Mouse (Mus musculus) spleen, adult 2 months (tissue): ENCODE measurements around the gene Hoxb6. TPM values are rescaled to one million over a fixed set of nuclear protein-coding genes. Genes with fewer than 3 reads are reported as not detected.

Experiments
- DNase-seq, 2 experiments: peaks; one replicate each; pipeline versions ENCODE4 v3.0.0 to v3.0.0-alpha.2; 2012 to 2021; ENCODE audit warnings: low spot score in 2 of 2, low read depth in 1 of 2
- H3K27ac ChIP-seq: fragments of 200-500 bp; 2 replicates; pipeline ENCODE4 v1.5.1; 2012; ENCODE audit warnings: low read length, inconsistent platforms; ENCODE audit not compliant: insufficient read depth
- H3K27me3 ChIP-seq: fragments of 200-500 bp; 2 replicates; pipeline ENCODE4 v1.6.1; 2012; ENCODE audit warnings: mild to moderate bottlenecking, moderate library complexity, low read length, inconsistent platforms; ENCODE audit not compliant: control insufficient read depth, insufficient read depth
- H3K36me3 ChIP-seq: fragments of 200-500 bp; 2 replicates; pipeline ENCODE4 v1.6.1; 2012; ENCODE audit warnings: mild to moderate bottlenecking, low read length, inconsistent platforms; ENCODE audit not compliant: control insufficient read depth, insufficient read depth
- H3K4me1 ChIP-seq: fragments of 200-500 bp; 2 replicates; pipeline ENCODE4 v1.6.1; 2011; ENCODE audit warnings: inconsistent platforms; ENCODE audit not compliant: control insufficient read depth, insufficient read depth, insufficient read length
- H3K4me3 ChIP-seq: fragments of 200-500 bp; 2 replicates; pipeline ENCODE4 v1.5.1; 2011; ENCODE audit warnings: mild to moderate bottlenecking, inconsistent platforms; ENCODE audit not compliant: insufficient read depth, insufficient read length; ENCODE audit errors: extremely low read depth
- CTCF ChIP-seq: fragments of 200-500 bp; IDR thresholded peaks from 2 replicates; pipeline ENCODE4 v1.5.1; 2011; ENCODE audit warnings: mild to moderate bottlenecking, inconsistent platforms; ENCODE audit not compliant: insufficient read depth, insufficient read length, insufficient replicate concordance; ENCODE audit errors: extremely low read depth
- POLR2A ChIP-seq: fragments of 200-500 bp; IDR thresholded peaks from 2 replicates; pipeline ENCODE4 v1.6.1; 2011; ENCODE audit warnings: low read depth, low read length, inconsistent platforms
- WGBS: fragments of 180-500 bp; shearing (Covaris S2); methylation state at CpG from one replicate; pipeline ENCODE4 v1.1.7; 2018; 5-methylcytosine and 5-hydroxymethylcytosine counted together
- polyA plus RNA-seq: library from polyadenylated mRNA; depleted of rRNA; stranded (reverse); fragments of >200 nt; gene quantifications from 2 replicates; pipeline ENCODE4 v1.2.3, GENCODE M21; 2012

Hoxb6 gene
- polyA plus RNA-seq, 1 experiment, result 1.3 TPM

DNA sequence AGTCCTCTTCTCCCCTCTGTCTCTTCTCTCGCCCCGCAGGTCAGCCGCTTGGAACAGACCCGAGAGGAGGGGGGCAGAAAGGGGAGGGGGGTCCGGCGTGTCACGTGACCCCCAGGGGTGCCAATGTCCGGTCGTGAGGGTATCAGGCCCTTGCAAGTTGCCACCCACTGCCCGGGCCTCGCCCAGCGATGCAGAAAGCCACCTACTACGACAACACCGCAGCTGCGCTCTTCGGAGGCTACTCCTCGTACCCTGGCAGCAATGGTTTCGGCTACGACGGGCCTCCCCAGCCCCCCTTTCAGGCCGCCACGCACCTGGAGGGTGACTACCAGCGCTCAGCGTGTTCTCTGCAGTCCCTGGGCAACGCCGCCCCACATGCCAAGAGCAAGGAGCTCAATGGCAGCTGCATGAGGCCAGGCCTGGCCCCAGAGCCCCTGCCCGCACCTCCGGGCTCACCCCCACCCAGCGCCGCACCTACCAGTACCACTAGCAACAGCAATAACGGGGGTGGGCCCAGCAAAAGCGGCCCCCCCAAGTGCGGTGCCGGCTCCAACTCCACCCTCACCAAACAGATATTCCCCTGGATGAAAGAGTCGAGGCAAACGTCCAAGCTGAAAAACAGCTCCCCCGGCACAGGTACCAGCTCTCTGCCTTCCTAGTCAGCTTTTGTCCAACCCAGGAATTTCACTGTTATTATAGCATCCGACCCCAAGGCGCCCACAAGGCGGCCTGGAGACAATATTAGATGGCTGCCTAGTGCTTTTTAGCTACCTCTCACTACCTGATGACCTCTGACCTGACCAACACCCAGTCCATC, 52.0 kb downstream of the Hoxb6 start:
- Histone ChIP-seq H3K27ac (no peak overlapping the region), H3K36me3 (no peaks in the 10 kb centered on the region), H3K4me3 (no peak overlapping the region), H3K4me1 (peaks cover 6% of the 10 kb centered on the region; the same call in 1 of the 2 replicates), H3K27me3 (peaks cover 7% of the 10 kb centered on the region)
- DNase-seq, result no peak
- TF ChIP-seq POLR2A (no peak), CTCF (no peak)
- 88% methylated on average over 40 of the region's 40 CpGs for WGBS

GRCm38 (mm10) chr11:96344878-96345159, 52.5 kb downstream of the Hoxb6 start:
- DNase-seq, result no peak
- Histone ChIP-seq H3K4me3 (no peak overlapping the region), H3K4me1 (peaks cover 6% of the 10 kb centered on the region; the same call in 1 of the 2 replicates), H3K27ac (no peak overlapping the region), H3K36me3 (no peaks in the 10 kb centered on the region), H3K27me3 (peaks cover 7% of the 10 kb centered on the region)
- 91% methylated on average over 6 of the region's 6 CpGs for WGBS
- TF ChIP-seq POLR2A, result no peak
- no peak for TF ChIP-seq CTCF

- H3K4me3 ChIP-seq, result no peak overlapping the region
- no peaks in the 10 kb centered on the region for H3K36me3 ChIP-seq
- no peak for DNase-seq
- WGBS, result 68% methylated on average over 56 of the region's 56 CpGs
- peaks cover 6% of the 10 kb centered on the region; the same call in 1 of the 2 replicates for H3K4me1 ChIP-seq
- H3K27ac ChIP-seq, result no peak overlapping the region; the same call in 1 of the 2 replicates
- no peak for TF ChIP-seq POLR2A
- TF ChIP-seq CTCF, result no peak
- H3K27me3 ChIP-seq, result peaks cover 7% of the 10 kb centered on the region
Measured at GRCm38 (mm10) chr11:96345220-96345892, 53.1 kb downstream of the Hoxb6 start.

DNA sequence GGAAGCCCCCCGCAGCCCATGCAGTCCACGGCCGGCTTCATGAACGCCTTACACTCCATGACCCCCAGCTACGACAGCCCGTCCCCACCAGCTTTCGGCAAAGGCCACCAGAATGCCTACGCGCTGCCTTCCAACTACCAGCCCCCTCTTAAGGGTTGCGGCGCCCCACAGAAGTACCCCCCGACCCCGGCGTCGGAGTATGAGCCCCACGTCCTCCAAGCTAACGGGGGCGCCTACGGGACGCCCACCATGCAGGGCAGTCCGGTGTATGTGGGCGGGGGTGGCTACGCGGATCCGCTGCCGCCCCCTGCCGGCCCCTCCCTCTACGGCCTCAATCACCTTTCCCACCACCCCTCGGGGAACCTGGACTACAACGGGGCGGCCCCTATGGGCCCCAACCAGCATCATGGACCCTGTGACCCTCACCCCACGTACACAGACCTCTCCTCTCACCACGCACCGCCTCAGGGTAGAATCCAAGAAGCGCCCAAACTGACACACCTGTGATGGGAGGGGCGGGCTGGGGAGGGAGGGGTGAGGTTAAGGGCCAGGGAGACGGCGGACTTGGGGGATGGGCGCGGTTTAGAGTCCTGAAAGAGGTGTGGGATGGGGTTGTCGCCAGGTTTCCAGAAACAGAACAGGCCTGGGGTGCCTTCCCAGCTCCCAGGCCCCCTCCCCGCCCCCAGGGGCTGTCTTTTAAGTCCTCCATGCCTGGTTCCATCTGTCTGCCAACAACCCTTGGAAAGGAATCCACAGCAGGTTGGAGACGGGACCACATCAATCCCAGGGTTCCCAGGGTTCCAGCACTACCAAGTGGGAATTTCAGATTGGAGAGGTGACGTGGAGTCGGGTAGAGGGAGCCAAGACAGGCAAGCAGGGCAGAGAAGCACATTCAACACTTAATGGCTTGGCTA, 53.9 kb downstream of the Hoxb6 start:
- Histone ChIP-seq H3K36me3 (no peaks in the 10 kb centered on the region), H3K4me3 (no peak overlapping the region), H3K27ac (no peak overlapping the region; the same call in 1 of the 2 replicates), H3K4me1 (no peaks in the 10 kb centered on the region), H3K27me3 (peaks cover 4% of the 10 kb centered on the region; the same call in 1 of the 2 replicates)
- 73% methylated on average over 45 of the region's 45 CpGs for WGBS
- TF ChIP-seq CTCF, result no peak
- TF ChIP-seq POLR2A, result no peak
- no peak for DNase-seq

DNA sequence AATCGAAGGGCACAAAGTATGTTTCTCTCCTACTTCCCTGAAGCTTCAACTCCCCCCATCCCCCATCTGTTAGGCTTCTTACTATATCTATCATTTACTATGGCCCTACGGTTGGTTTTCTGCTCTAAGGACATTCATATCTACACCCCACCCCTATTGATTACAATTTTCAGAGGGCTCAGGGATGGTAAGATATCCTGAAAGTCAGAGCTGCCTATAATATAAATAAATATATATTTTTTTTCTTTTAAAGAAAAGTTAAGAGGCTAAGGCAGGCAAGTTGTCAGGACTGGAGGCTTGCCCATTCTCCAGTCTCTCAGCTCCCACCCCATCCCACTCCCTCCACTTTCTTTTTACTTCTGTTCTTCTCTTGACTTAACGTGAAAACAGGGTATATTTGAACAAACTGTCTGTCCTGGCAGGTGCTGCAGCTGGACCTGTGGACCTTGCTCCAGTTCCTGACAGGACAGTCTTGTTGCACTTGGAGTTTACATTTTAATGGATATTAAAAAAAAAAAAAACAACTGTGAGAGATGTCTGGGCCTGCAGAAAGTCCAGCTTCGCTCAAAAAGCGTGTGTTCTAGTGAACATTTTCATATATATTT, 54.7 kb downstream of the Hoxb6 start:
- Histone ChIP-seq H3K4me1 (no peaks in the 10 kb centered on the region), H3K36me3 (no peaks in the 10 kb centered on the region), H3K4me3 (no peak overlapping the region), H3K27me3 (peaks cover 7% of the 10 kb centered on the region; the same call in 1 of the 2 replicates), H3K27ac (no peak overlapping the region)
- no peak for DNase-seq
- TF ChIP-seq CTCF (no peak), POLR2A (no peak)
- 84% methylated on average over 5 of the region's 5 CpGs for WGBS

DNA sequence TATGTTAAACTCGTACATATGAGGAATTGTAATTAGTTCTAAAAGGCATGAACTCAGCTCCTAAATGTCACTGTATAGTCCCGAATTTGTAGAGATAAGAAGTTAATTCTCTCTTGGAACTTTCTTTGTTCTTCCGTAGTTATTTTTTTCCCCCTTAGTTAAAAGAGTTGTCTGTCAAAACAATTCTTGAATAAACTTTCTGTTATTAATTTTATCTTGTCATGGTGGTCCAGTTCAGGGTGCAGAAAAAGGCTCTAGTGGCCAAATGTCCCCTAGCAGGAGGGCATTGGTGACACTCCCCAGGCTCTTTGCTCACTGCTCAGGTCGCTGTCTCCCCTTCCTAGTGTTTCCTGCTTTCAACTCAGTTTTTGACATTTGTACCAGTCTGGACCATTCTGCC, 55.4 kb downstream of the Hoxb6 start:
- no peaks in the 10 kb centered on the region for H3K36me3 ChIP-seq
- TF ChIP-seq CTCF, result no peak
- TF ChIP-seq POLR2A, result no peak
- H3K4me3 ChIP-seq, result no peak overlapping the region
- 69% methylated on average over 4 of the region's 4 CpGs for whole genome bisulfite sequencing
- H3K4me1 ChIP-seq, result peaks cover under 1% of the 10 kb centered on the region; the same call in 1 of the 2 replicates
- peaks cover 11% of the 10 kb centered on the region for H3K27me3 ChIP-seq
- DNase-seq, result no peak
- H3K27ac ChIP-seq, result no peak overlapping the region
